Mouse (Mus musculus) mesoderm, embryonic 11.5 days (tissue): ENCODE measurements around the gene Dhrs2.

Experiments used
- DNase-seq: peaks from one replicate; pipeline ENCODE4 v3.0.0-alpha.2; 2012; ENCODE audit warnings: low read depth, low spot score

Dhrs2 gene

GRCm38 (mm10) chr14:55221707-55222106 is at the start of gene Dhrs2:
Gene Dhrs2, plus strand, starts transcription at chr14:55222007.
- DNase-seq, result no peak

- DNase-seq, result no peak
These were observed 47.6 kb upstream of the Dhrs2 start for GRCm38 (mm10) chr14:55174164-55174563.

- DNase-seq, result peak; percentile 33
These were observed 44.5 kb upstream of the Dhrs2 start for GRCm38 (mm10) chr14:55177274-55177673.

GRCm38 (mm10) chr14:55180951-55181350 is 40.9 kb upstream of the Dhrs2 start:
- no peak for DNase-seq

GRCm38 (mm10) chr14:55183231-55183630 is 38.6 kb upstream of the Dhrs2 start:
- DNase-seq, result no peak

GRCm38 (mm10) chr14:55184640-55185145 is 37.1 kb upstream of the Dhrs2 start:
- no peak for DNase-seq

- no peak for DNase-seq
These were observed 33.3 kb upstream of the Dhrs2 start for GRCm38 (mm10) chr14:55188491-55188890.

GRCm38 (mm10) chr14:55189351-55189769 is 32.4 kb upstream of the Dhrs2 start:
- DNase-seq, result peak; percentile 23

GRCm38 (mm10) chr14:55193354-55193753 is 28.5 kb upstream of the Dhrs2 start:
- no peak for DNase-seq

- peak; percentile 75 for DNase-seq
These were observed 27.8 kb upstream of the Dhrs2 start for GRCm38 (mm10) chr14:55193876-55194635.

- peak; percentile 30 for DNase-seq
These were observed 27.0 kb upstream of the Dhrs2 start for GRCm38 (mm10) chr14:55194786-55195185.

- DNase-seq, result no peak
These were observed 24.7 kb upstream of the Dhrs2 start for GRCm38 (mm10) chr14:55197121-55197520.

GRCm38 (mm10) chr14:55198187-55198586 is 23.6 kb upstream of the Dhrs2 start:
- DNase-seq, result no peak

GRCm38 (mm10) chr14:55204544-55204943 is 17.3 kb upstream of the Dhrs2 start:
- DNase-seq, result no peak

- DNase-seq, result peak; percentile 42
These were observed 16.6 kb upstream of the Dhrs2 start for GRCm38 (mm10) chr14:55205045-55205750.

- no peak for DNase-seq
These were observed 13.5 kb upstream of the Dhrs2 start for GRCm38 (mm10) chr14:55208306-55208705.

GRCm38 (mm10) chr14:55213621-55214020 is 8.2 kb upstream of the Dhrs2 start:
- no peak for DNase-seq

GRCm38 (mm10) chr14:55214507-55214906 is 7.3 kb upstream of the Dhrs2 start:
- DNase-seq, result peak; percentile 38

GRCm38 (mm10) chr14:55223172-55223571 is 1.4 kb downstream of the Dhrs2 start:
- no peak for DNase-seq

GRCm38 (mm10) chr14:55234639-55235038 is 12.8 kb downstream of the Dhrs2 start:
- DNase-seq, result no peak

GRCm38 (mm10) chr14:55236685-55237084 is 14.9 kb downstream of the Dhrs2 start:
- no peak for DNase-seq

GRCm38 (mm10) chr14:55242664-55243063 is 20.9 kb downstream of the Dhrs2 start:
- DNase-seq, result no peak

- no peak for DNase-seq
These were observed 25.4 kb downstream of the Dhrs2 start for GRCm38 (mm10) chr14:55247181-55247580.
